Mouse (Mus musculus) brain, embryonic 14.5 days (tissue): ENCODE data around the gene Gm20390.

ENCODE experiments used
- CTCF ChIP-seq: fragments of 200-500 bp; IDR thresholded peaks from 2 replicates; pipeline ENCODE4 v1.5.1; 2012; ENCODE audit warnings: inconsistent platforms, mild to moderate bottlenecking, moderate library complexity, borderline replicate concordance; ENCODE audit not compliant: insufficient read depth, insufficient read length; ENCODE audit errors: extremely low read depth
- POLR2A ChIP-seq: fragments of 200-500 bp; IDR thresholded peaks from 2 replicates; pipeline ENCODE4 v1.6.1; 2012; ENCODE audit warnings: mild to moderate bottlenecking, inconsistent platforms, borderline replicate concordance; ENCODE audit not compliant: poor library complexity, insufficient read depth, insufficient read length, severe bottlenecking; ENCODE audit errors: extremely low read depth

GRCm38 (mm10) chr11:93948887-93949567 is 19.1 kb downstream of the Gm20390 start:
- TF ChIP-seq CTCF, result no peak
- TF ChIP-seq POLR2A, result no peak
